Mouse (Mus musculus): Measurements from ENCODE around the gene Olfr693.
"Not testable (repeated sequence)": the region's sequence is repeated elsewhere in the genome, so short reads cannot be mapped to it uniquely, and the experiment has no call there.

Olfr693 gene

DNA sequence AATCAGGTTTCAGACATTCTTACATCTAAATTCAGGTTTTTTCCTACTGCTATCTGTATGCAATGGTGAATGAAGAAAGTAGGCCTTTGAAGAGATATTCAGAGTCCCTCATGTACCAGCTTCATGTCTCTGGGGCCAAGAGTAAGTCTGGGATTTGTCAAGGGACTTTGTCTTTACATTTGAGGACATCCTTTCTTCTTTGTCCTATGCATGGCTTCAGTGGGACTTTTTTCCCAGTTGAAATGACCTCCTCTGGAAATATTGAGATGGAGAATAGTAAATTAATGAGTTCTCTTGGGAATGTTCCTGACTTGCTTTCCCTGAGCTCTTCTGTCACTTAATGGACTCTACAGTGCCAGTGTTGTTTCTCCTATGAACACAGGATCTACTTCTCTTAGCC lies at the start of gene Olfr693:
TSS of gene Olfr693 (minus strand) at position 101 of the 400 bp plus-strand sequence.
- no peak for DNase-seq

DNA sequence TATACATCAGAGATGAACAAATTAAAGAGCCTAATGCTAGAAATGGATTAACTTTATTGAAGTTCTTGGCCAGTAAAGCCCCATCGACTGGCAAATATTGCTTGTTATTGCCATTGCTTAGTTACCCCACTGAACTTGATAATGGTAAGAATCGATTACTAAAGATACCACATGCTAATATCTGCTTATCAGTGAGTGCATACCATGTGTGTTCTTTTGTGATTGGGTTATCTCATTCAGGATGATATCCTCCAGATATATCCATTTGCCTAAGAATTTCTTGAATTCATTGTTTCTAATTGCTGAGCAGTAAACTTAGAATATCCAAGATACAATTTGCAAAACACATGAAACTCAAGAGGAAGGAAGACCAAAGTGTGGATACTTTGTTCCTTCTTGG lies 45.3 kb upstream of the Olfr693 start:
- not testable (repeated sequence) for DNase-seq

DNA sequence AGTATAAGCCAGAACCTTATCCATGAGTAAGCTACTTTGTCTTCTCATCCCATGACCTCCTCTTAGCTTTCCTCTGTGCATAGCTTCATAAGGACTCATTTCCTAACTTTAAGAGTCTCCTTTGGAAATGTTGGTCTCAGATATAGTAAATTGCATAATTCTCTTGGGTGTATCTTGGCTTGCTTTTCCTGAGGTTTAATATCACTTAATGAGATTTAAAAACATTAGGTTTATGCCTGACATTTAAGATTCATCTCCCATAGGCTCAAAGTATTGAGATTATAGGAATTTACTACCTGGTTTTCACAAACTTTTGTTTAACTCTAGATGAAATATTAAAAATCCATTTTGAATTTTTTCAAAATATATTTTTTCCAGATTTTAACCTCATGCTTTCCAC lies 35.9 kb upstream of the Olfr693 start, which contains the start of gene Olfr695:
TSS of gene Olfr695 (minus strand) at position 101 of the 400 bp plus-strand sequence.
- no peak for DNase-seq

DNA sequence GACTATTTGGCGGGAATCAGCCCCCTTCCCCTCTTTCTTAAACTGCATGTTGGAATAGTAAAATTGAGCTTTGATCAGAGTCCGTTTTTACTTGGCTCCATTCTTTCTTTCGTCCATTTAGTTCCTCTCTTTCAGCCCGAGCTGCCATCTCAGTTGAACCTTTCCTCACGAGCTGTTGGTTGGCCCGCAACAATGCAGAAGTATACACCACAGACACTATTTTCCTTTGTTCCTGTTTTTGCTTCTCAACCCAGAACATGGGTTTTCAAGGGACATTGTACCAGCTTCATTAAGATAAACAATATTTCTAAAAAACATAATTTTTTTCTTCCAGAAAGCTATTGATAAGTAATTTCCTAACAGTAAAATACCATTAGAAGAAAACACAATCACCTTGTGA lies 31.1 kb upstream of the Olfr693 start:
- DNase-seq, result peak; percentile 15

DNA sequence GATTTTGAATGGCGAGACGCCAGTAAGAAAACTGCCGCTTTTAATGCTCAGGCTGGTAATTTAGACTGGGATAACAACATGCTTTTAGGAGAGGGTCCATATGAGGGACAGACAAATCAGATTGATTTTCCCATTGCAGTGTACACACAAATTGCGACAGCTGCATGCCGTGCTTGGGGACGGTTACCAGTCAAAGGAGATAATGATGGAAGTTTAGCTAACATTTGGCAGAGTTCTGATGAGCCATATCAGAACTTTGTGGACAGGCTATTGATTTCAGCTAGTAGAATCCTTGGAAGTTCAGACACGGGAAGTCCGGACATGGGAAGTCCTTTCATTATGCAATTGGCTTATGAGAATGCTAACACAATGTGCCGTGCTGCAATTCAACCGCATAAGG lies 27.3 kb upstream of the Olfr693 start:
- not testable (repeated sequence) for DNase-seq

DNA sequence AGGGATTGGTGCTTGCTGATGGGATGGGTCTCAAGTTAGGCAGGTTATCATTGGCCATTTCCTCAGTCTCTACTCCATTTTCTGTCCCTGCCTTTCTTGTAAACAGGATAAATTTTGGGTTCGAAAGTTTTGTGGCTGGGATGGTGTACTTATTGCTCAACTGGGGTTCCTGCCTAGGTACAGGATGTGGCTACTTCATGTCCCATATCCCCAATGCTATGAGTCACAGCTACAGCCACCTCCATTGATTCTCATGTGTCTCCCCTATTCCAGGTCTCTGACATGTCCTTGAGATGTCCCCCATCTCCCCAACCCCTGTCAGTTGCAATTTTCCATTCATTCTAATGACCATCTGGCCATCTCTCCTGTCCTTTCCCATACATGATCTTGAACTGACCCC lies 16.5 kb upstream of the Olfr693 start:
- DNase-seq, result no peak

DNA sequence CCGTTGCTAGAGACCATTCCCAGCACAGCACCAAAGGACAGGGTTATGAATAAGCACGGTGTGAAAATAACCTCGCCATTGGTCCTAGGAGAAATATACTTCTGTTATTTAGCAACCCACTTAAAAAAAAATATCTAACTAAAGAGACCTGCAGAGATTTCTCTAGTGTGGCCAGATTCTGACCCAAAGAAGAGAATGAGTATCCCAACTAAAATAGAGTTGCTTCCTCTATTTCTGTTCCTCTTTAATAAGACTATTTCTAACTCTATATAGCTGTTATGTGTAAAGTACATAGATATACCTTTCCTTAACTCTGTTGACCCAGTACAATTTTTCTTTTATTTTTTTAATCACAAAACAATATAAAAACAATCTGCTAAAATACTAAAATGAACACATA lies 12.6 kb upstream of the Olfr693 start:
- no peak for DNase-seq

DNA sequence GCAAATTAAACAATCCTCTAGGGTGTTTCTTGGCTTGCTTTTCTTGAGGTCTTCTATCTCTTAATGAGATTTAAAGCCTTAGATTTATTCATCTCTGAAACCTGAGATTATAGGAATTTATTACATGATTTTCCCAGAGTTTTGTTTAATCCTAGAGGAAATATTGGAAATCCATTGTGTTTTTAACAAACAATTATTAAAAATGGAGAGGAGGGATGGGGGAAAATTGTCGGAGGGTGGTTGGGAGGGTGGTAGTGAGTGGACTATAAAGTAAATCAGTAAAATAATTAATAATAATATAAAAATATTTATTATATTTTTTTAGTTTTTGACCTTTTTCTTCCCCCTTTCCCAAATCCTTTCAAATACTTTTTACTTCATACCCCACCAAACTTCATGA lies 11.3 kb upstream of the Olfr693 start, which contains the start of gene Olfr694:
TSS of gene Olfr694 (minus strand) at position 101 of the 400 bp plus-strand sequence.
- no peak for DNase-seq

DNA sequence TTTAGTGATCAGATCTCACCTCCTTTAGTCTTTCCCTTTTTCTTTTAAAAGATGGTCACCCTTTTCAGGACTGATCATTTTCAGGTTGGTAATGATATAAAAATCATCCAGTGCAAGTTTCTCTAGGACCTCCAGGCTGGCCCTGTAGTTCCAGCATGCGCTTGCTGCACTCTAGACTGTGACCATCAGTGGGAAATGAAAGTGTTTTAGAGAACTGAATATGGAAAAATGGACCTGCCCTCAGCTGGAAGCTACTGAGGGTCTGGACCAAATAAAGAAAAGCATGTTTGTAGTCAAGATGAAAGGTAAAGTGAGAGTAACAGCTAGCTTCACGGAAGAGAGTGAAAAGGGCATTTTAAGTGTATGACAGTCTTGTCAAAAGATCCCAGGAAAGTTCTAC lies 5.0 kb upstream of the Olfr693 start:
- DNase-seq, result no peak

DNA sequence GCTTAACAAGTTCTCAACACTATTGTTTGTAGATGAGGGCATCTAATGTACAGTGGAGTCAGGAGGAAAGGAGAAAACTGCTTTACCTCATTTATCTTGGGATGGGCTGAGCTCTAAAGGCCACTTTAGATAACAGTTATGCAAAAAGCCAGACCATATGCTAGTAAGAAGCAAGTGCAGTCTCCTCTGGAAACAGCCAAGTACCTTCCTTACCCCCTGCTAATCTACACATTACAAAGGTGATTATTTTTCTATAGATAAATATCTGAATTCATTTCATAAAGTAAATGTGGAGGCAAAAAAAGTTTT lies 28.1 kb downstream of the Olfr693 start:
- no peak for DNase-seq

DNA sequence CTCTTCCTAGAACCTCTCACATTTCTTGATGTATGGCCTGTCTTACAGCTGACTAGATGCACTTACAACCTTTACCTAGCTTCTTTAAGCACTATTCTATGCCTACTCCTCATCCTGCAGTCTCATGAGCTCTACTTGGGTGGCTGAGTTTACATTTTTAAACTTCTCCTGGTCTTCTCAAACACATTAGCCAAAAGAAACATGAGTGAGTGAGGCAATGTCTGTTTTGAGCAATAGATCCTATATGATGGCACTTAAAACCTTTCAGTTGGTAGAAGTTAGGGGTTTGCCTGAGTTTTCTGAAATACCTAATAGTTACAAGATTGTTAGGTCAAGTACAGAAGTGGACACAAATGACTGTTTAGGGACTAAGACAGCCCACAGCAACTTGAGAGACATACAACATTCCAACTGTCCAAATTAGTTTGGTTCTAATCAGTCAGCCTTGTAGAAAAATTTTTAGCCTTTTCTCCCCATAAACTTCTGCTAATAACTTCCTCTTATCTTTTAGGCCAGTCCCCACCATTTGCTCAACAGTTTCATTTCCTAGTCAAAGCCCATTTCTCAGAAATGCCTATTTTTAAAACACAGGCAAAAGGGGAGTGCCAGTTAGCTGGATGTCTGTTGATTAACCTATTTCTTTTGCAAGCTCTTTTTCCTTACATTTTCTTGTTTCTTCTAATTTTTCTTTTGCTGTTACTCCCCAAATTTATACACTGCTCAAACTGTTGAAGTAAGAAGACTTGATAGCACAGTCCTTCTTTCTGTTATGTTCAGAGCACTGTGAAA lies 28.6 kb downstream of the Olfr693 start:
- peak; percentile 51 for DNase-seq

DNA sequence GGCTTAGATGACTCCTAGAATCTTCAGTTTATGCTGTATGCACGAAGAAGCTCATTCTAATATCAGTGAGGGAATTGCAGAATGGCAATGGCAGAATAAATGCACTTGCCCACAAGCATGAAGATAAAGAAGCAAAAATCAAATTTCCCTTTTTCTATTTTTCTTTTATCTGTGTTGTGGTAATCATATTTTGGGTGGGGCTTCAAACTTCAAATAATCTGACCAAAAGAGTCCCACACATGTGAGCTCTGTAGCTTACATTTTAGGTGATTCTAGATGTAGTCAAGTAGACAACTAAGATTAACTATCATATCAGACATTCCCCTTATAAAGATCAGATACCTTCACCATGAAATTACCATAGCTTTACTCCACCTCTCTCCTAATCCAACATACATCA lies 30.6 kb downstream of the Olfr693 start:
- no peak for DNase-seq

DNA sequence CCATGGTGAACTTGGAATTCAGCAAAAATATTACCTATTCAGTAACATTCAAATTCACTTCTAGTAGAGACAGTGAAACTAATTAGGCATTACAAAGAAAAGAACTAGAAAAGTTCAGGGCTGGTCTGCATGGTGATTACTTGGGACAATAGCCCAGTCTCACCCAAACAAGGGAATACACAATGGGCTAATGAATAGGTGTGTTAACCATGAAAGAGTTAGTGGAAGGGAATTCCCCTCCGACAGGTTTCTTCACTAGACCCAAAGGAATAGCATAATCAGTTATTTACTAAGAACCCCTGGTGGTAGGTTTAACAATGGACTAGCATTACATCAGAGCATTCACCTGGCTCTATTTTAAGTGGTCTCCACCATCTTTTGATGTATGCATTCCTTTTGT lies 35.1 kb downstream of the Olfr693 start:
- no peak for DNase-seq

DNA sequence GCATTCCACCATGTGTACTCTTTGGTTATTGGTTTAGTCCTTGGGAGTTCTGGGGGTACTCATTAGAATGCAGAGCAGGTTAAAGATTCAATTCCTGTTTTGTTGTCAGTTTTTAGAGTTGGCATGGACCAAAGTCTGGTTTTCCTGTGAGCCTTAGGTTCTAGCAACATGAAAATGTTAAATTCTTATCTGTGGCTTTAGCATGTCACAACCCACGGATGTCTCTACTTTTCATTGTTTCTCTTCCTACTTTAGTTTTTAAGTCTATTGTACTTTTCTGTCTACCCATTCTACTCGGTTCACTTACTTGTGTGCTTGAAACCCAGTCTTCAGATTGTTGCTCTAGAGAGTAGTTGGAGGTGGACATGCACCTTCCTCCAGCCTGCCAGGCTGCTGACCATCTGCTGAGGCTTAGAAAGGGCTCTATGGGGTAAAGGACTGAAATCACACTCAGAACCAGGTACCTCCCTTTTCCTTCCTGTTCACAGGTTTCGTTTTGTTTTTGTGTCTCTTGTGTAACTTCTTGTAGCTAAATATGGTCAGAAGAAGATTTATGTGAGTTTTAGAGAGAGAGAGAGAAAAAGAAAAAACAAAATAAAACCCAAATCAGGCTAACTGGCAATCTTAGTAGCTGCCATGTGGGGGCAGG lies 36.0 kb downstream of the Olfr693 start:
- peak; percentile 38 for DNase-seq

DNA sequence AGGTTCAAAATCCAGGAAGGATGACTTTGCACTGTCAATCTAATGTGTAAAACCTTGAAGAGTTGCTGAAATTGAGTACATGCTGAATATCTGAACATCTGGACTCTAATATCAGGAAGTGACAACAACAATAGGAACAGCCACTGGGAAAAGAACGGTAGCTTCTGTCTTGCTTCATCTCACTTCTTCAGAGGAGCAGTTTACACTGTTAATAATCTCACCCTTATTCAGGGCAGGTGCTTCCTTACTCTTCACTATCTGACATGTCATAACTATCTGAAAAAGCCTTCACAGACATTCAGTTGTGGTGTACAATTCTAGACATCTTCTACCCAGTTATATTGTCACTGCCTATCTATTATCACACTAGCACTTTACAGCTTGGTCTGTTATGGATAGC lies 39.5 kb downstream of the Olfr693 start:
- DNase-seq, result no peak

DNA sequence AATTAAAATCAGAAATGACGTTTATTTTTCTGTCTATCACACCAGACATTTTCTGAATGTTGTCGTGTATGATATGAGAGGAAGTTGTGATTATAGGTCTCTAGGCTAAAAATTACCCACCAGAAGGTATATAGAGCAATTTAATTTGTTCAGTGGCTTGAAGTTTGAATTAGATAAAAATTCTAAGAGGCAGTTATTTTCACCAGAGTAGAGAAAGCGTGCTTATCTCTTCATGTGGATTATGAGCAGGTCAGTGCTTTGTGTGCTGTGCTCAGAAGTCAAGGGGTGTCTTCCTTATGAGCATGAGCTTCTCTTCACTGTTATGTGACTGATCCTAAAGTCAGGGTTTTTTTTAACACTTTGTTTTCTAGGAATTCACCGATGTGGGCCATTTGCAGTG lies 44.8 kb downstream of the Olfr693 start:
- DNase-seq, result no peak

Measured in lung, postnatal 36 days (tissue).